Mouse (Mus musculus) spleen, postnatal 36 days (tissue): ENCODE results near the gene Aadat.
"Not testable (repeated sequence)": the region's sequence is repeated elsewhere in the genome, so short reads cannot be mapped to it uniquely, and the experiment has no call there.

Experiments used
- DNase-seq, 2 experiments: peaks; one replicate each; pipeline ENCODE4 v3.0.0; 2022; ENCODE audit warnings: low spot score in 2 of 2, mixed read lengths in 1 of 2

Aadat gene

DNA sequence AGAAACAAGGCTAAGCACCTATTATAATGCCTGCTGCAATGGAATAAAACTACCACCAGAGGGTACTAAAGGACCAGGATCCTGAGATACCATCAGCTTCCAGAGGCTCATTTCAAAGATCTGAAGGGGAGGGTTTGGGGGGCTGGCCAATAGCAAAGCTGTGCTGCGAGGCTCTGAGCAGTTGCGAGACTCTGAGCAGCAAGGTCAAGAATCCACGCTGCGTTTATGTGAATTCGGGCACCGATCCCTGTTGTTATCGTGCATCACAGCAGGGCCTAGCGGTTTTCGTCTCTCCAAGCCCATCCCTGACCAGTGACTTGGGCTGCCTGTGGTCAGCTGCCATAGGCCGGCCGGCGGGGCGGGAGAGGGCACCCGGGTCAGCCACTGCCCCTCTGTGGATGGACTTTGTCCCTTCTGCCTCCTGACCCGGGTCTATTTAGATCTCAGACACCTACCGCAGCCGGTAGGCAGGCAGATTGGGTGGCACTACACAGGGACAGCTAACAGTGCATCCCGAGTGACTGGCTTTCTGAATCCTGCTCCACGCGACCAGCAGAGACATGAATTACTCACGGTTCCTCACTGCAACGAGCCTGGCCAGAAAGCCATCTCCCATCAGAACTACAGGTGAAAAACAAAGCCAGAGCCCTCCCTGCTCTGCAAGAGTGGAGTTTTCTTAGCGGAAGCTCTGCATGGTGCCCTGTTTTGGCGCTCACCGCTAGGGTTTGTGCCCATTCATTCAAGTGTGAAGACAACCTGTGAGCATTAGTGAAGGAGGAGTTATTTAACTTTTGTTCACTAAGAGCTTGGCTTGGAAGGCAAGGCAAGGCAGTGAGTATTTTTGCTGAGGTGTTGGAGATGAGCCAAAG lies at the start of gene Aadat:
Aadat (plus strand) TSS at position 280 of the 869 bp plus-strand sequence.
- no peak for DNase-seq

DNA sequence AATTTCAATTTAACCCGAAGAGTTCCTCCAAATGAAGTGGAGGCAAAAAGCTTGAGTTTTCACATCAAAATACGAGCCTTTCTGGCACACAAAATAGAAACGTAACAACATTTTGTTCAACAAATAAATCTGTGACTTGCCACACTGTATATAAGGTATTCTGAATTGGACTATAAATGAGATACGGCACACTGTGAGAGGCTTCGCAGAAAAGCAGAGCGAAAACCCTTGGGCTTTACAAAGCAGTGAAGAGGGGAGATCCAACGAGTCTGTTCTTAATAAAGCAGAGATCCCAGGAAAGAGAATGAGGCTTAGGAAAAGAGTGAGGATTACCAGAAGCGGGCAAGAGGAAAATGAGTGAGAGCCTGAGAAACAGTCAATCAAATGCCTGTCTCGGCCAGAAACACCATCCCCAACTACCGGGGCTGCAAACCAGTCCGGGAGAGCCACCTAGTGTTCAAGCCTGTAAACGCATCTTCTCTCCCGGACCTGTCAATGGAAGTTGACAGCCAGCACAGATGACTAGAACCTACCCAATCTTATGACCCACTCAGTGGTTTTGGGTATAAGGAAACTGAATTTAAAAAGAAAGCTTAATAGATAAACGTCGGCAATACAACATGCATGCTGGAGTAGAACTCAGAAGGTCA lies 38.9 kb upstream of the Aadat start:
- no peak for DNase-seq

- DNase-seq: no peak
These were observed 15.6 kb upstream of the Aadat start for GRCm38 (mm10) chr8:60490147-60490546.

- no peak for DNase-seq
These were observed 13.9 kb upstream of the Aadat start for GRCm38 (mm10) chr8:60491871-60492270.

DNA sequence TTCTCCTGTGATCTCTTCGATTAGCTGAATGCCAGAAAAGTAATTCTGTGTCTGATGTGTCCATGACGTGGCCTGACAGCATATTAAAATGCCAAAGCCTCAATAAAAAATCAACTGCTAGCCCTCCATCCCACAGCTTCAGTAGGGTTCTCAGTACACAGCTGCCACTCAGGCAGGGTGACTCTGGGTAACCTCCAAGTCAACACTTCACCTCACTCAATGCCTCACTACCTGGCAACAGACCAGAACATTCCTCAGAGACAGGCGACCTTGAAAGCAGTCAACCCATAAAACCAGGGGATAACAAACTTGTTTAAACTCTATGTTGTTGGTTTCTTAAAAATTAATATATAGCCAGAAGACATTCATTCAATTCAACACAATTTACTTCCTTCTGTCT lies 13.3 kb upstream of the Aadat start:
- DNase-seq: no peak

DNA sequence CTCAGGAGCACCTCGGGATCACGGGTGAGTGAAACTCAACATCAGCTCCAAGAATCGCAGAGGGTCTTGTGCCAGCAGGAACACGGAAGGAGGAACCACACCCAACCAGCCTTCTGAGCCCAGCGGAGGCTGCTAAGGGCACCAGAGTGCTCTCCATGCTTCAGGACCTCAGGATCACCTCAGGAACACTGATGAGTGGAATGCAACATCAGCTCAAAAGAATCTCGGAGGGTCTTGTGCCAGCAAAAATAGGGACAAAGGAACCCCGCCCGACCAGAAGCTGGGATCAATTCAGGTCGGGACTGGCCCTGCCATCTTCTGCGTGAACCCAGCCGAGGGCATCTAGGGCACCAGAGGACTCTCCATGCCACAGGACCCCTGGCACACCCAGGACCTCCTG lies 11.1 kb upstream of the Aadat start:
- no peak for DNase-seq

DNA sequence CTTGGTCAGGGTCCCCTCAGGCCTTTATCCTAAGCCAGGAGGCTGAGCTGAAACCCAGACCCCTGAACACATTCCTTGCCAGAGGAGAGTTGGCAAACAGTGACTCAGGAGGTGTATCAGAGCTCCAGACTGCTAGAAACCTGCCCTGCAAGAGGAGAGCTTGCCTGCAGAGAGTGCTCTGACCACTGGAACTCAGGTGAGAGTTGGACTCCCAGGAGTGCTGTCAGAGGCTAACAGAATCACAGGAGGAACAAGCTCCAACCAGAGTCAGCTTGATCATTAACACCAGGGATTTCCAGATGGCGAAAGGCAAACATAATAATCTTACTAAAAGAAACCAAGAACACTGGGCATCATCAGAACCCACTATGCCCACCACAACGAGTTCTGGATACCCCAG lies 10.7 kb upstream of the Aadat start:
- not testable (repeated sequence) for DNase-seq

DNA sequence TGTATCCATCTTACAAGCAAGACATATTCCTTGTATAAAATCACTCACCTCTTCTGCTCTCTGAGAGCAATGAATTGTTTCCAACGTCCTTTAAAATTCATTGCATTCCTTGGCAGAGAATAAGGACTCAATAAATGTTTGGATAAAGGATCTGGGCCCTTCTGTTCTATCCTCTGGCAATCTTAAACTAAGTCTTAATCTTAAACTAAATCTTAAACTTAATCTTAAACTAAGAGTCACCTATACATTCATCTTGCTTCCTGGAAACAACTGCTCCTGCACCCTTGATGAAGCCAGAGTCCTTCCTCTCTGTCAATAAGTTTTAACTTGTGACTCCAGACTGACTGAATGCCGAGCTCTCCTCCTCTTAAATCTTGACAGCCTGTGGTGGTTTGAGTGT lies 2.6 kb upstream of the Aadat start, which contains the start of gene Gm10283:
Gm10283 (minus strand) TSS at position 101 of the 400 bp plus-strand sequence.
- DNase-seq: no peak

DNA sequence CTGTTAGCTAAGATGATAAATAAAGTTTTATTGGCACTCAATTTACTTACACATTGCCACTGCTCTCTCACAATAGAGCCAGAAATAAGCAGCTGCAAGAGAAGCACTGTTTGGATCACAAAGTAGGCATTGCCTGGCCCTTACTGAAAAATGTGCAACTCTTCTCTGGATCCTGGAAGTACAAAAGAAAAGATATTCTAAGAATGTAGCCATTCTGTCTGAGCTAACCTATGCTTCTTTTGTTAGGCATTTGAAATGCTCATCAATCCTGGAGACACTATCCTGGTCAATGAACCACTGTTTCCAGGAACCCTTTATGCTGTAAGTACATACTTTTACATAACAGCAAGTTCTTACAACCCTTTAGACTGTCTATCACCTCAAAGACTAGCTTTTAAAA lies 12.6 kb downstream of the Aadat start:
- DNase-seq: no peak

DNA sequence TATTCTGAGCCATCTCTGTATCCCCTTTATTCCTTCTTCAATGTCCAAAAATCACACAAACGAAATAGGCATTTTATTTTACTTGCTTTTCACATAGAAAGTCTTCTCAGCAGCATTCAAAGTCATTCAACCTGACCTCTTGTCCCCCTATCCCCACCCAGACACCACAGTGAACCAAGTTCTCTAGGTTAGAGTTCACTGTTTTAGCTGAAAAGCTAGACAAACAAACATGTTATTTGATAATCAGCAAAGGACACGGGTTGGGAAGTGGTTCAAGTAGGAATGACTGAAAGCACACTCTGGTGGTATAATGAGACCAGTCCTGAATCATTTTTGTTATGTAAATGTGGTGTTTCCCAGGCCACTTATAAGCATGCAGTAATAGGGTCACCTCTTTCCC lies 29.2 kb downstream of the Aadat start:
- DNase-seq: no peak

- no peak for DNase-seq
These were observed 61.1 kb downstream of the Aadat start for GRCm38 (mm10) chr8:60566783-60567182.

DNA sequence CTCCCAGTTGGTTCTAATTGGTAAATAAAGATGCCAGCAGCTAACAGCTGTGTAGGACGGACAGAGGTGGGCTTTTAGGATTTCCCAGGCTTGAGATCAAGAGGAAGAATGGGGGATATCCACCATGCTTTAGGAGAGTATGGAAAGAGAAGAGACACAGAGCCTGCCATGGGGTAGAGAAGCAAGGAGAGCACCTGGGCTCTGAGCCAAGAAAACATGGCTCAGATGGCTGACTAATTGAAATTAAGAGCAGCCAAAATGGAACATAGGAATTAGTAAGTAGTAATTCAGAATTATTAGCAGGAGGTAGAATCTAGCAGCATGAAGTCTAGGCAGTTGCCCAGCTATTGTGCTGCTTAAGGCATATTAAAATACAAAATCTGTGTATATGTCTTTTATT lies 71.5 kb downstream of the Aadat start:
- DNase-seq: no peak

- no peak for DNase-seq
These were observed 77.6 kb downstream of the Aadat start for GRCm38 (mm10) chr8:60583369-60583768.

GRCm38 (mm10) chr8:60591352-60592105 lies 85.8 kb downstream of the Aadat start:
- DNase-seq: not testable (repeated sequence)

DNA sequence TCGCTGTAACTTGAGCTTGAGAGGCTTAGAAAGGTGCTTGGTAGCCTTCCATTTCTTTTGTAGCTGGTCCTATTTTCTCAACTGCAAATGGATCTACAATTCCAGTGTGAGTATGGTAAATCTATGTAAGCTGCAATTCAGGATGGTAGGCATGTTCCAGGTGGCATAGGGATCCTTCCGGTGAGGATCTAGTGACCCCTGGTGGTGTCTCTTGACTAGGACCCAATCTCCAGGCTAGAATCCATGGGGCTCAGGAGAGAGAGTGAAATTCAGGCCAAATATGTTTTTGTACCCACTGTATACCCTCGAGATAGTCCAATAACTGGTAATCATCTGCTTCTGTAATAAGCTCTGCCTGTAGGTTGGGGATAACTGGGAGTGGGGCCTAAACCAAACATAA lies 89.0 kb downstream of the Aadat start:
- no peak for DNase-seq
